Mouse (Mus musculus): ENCODE data around the gene Sept3. TPM values are rescaled to one million over a fixed set of nuclear protein-coding genes. Genes with fewer than 3 reads are reported as not detected.
A peak's percentile ranks its signal among the peaks of the same experiment; 100 is the strongest.
"Not testable (repeated sequence)": the region's sequence is repeated elsewhere in the genome, so short reads cannot be mapped to it uniquely, and the experiment has no call there.

Sept3 gene
- polyA plus RNA-seq, 1 experiment from 2014 or later: 0.32 TPM

- whole genome bisulfite sequencing (ENCODE audit: insufficient replicate concordance): 67% methylated on average over 3 of the region's 3 CpGs
- no peaks in the 10 kb centered on the region for H3K9me3 ChIP-seq (replicated peaks; ENCODE audit: control insufficient read depth, low read length)
- H3K36me3 ChIP-seq (ENCODE audit: control insufficient read depth, insufficient read depth): peaks cover 1% of the 10 kb centered on the region
- peak overlapping the region; percentile 96 for H3K4me2 ChIP-seq (ENCODE audit: low read depth, low read length)
- H3K9ac ChIP-seq (ENCODE audit: low read depth, low read length): peak overlapping the region; percentile 84
- no peaks in the 10 kb centered on the region for H3K27me3 ChIP-seq (ENCODE audit: control insufficient read depth, insufficient read depth, low read depth, low read length)
- no peak overlapping the region for H3K27ac ChIP-seq (ENCODE audit: low read length)
- peak overlapping the region; percentile 78 for H3K4me3 ChIP-seq (ENCODE audit: low read depth, low read length)
- H3K4me1 ChIP-seq (ENCODE audit: control insufficient read depth, low read depth, low read length): peaks cover 11% of the 10 kb centered on the region
- ATAC-seq (ENCODE audit: low read depth): no peak
Measured at GRCm38 (mm10) chr15:82243311-82243710, 31.4 kb upstream of the Sept3 start.

- Histone ChIP-seq H3K4me3 (ENCODE audit: low read depth, low read length) (peak overlapping the region; percentile 78), H3K27ac (ENCODE audit: low read length) (peak overlapping the region; percentile 86), H3K27me3 (ENCODE audit: control insufficient read depth, insufficient read depth, low read depth, low read length) (no peaks in the 10 kb centered on the region), H3K9ac (ENCODE audit: low read depth, low read length) (peak overlapping the region; percentile 84), H3K9me3 (replicated peaks; ENCODE audit: control insufficient read depth, low read length) (no peaks in the 10 kb centered on the region), H3K4me1 (ENCODE audit: control insufficient read depth, low read depth, low read length) (peaks cover 11% of the 10 kb centered on the region), H3K36me3 (ENCODE audit: control insufficient read depth, insufficient read depth) (no peaks in the 10 kb centered on the region), H3K4me2 (ENCODE audit: low read depth, low read length) (peak overlapping the region; percentile 96)
- 4% methylated on average over 12 of the region's 12 CpGs for WGBS (ENCODE audit: insufficient replicate concordance)
- ATAC-seq (ENCODE audit: low read depth): no peak
Measured at GRCm38 (mm10) chr15:82243742-82244114, 31.0 kb upstream of the Sept3 start.

DNA sequence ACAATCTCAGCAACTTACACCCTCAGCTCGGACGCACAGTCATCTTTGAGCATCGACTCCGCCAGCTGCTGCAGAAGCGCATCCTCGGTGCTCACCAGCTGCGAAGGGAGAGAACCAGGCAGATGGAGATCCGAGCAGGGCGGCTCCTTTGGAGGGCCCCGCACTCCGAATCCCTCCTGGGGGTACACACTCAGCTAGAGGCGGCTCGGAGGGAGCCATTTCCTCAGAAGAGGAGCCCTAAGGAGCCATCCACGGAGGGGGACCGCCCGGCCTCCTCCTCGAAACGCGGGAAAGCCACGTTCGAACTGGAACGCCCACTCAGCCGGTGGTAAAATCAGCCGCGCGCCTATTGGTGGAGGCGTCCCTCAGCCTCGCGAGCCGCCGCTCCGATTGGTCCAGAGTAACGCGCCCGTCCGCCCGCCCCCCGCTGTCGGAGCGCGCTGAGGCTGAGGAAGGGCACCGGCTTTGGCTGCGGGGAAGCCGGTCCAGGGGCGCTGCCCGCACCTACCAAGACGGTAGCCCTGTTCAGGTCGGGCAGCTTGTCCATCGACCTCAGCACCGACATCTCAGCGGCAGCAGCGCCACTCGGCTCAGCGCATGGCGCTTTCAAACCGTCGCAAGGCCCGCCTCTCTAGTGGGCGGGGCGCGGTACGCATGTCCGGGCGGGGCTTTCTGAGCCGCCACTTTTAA is 30.4 kb upstream of the Sept3 start, which contains the start of gene Cenpm:
Gene Cenpm (minus strand): TSS at position 634 of the 690 bp plus-strand sequence.
- no peaks in the 10 kb centered on the region for H3K36me3 ChIP-seq (ENCODE audit: control insufficient read depth, insufficient read depth)
- H3K4me1 ChIP-seq (ENCODE audit: control insufficient read depth, low read depth, low read length): peaks cover 11% of the 10 kb centered on the region
- H3K4me3 ChIP-seq (ENCODE audit: low read depth, low read length): peak within 1 kb of the TSS; percentile 78
- peak; percentile 98 for ATAC-seq (ENCODE audit: low read depth)
- under 1% methylated on average over 65 of the region's 65 CpGs for WGBS (ENCODE audit: insufficient replicate concordance)
- H3K9me3 ChIP-seq (replicated peaks; ENCODE audit: control insufficient read depth, low read length): no peaks in the 10 kb centered on the region
- peak within 1 kb of the TSS; percentile 84 for H3K9ac ChIP-seq (ENCODE audit: low read depth, low read length)
- H3K4me2 ChIP-seq (ENCODE audit: low read depth, low read length): peak within 1 kb of the TSS; percentile 96
- H3K27me3 ChIP-seq (ENCODE audit: control insufficient read depth, insufficient read depth, low read depth, low read length): no peaks in the 10 kb centered on the region
- H3K27ac ChIP-seq (ENCODE audit: low read length): peak within 1 kb of the TSS; percentile 86

DNA sequence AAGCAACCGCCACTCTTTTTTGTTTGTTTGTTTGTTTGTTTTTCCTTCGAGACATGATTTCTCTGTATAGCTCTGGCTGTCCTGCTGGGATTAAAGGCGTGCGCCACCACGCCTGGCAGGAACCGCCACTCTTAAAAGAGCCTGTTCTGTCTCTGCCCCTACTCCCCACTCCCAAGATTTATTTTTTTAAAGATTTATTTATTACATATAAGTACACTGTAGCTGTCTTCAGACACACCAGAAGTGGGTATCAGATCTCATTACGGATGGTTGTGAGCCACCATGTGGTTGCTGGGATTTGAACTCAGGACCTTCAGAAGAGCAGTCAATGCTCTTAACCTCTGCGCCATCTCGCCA is 29.9 kb upstream of the Sept3 start:
- Histone ChIP-seq H3K4me2 (ENCODE audit: low read depth, low read length) (peak overlapping the region; percentile 96), H3K27ac (ENCODE audit: low read length) (peak overlapping the region; percentile 86), H3K4me1 (ENCODE audit: control insufficient read depth, low read depth, low read length) (peaks cover 11% of the 10 kb centered on the region), H3K4me3 (ENCODE audit: low read depth, low read length) (peak overlapping the region; percentile 78), H3K9ac (ENCODE audit: low read depth, low read length) (peak overlapping the region; percentile 84)
- H3K36me3 ChIP-seq (ENCODE audit: control insufficient read depth, insufficient read depth); ATAC-seq (ENCODE audit: low read depth); H3K27me3 ChIP-seq (ENCODE audit: control insufficient read depth, insufficient read depth, low read depth, low read length); H3K9me3 ChIP-seq (replicated peaks; ENCODE audit: control insufficient read depth, low read length): not testable (repeated sequence)
- 21% methylated on average over 9 of the region's 9 CpGs for WGBS (ENCODE audit: insufficient replicate concordance)

DNA sequence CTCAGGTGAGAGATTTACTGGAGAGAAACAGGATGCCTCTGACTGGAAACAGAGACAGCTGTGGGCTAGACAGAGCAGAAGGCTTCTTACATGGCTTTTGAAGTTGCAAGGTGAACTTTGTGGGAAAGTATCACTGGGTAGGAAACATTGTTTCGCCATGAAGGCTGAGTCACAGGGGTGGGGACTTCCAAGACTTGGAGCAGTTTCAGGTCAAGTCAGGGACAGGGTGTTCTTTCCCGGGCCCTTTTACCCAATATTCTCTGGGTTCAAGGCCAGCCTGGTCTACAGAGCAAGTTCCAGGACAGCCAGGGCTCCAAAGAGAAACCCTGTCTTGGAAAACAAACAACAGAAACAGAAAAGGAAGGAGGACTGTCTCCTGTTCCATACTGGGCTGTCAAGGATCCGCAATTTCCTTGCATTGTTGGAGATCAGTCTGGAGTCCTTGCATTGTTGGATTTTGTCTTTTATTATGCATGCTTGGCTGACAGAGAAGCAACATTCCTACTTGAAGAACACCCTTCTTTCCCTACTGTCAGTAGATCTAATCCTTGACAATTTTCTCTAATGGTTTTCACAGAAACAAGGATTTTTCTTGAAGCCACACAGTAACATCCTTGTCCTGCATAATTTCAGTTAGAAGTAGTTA is 27.4 kb upstream of the Sept3 start:
- peaks cover 11% of the 10 kb centered on the region for H3K4me1 ChIP-seq (ENCODE audit: control insufficient read depth, low read depth, low read length)
- no peak for ATAC-seq (ENCODE audit: low read depth)
- WGBS (ENCODE audit: insufficient replicate concordance): 51% methylated on average over 3 of the region's 3 CpGs
- no peaks in the 10 kb centered on the region for H3K36me3 ChIP-seq (ENCODE audit: control insufficient read depth, insufficient read depth)
- H3K4me2 ChIP-seq (ENCODE audit: low read depth, low read length): no peak overlapping the region
- H3K9me3 ChIP-seq (replicated peaks; ENCODE audit: control insufficient read depth, low read length): no peaks in the 10 kb centered on the region
- H3K27ac ChIP-seq (ENCODE audit: low read length): no peak overlapping the region
- H3K27me3 ChIP-seq (ENCODE audit: control insufficient read depth, insufficient read depth, low read depth, low read length): no peaks in the 10 kb centered on the region
- no peak overlapping the region for H3K9ac ChIP-seq (ENCODE audit: low read depth, low read length)
- H3K4me3 ChIP-seq (ENCODE audit: low read depth, low read length): no peak overlapping the region

- no peaks in the 10 kb centered on the region; the same call in 1 of the 2 replicates for H3K27me3 ChIP-seq (ENCODE audit: control insufficient read depth, insufficient read depth, low read depth, low read length)
- no peak overlapping the region for H3K27ac ChIP-seq (ENCODE audit: low read length)
- ATAC-seq (ENCODE audit: low read depth): no peak
- H3K4me2 ChIP-seq (ENCODE audit: low read depth, low read length): no peak overlapping the region
- no peaks in the 10 kb centered on the region for H3K4me1 ChIP-seq (ENCODE audit: control insufficient read depth, low read depth, low read length)
- H3K4me3 ChIP-seq (ENCODE audit: low read depth, low read length): no peak overlapping the region
- WGBS (ENCODE audit: insufficient replicate concordance): 75% methylated on average over 3 of the region's 3 CpGs
- H3K9ac ChIP-seq (ENCODE audit: low read depth, low read length): no peak overlapping the region
- no peaks in the 10 kb centered on the region for H3K36me3 ChIP-seq (ENCODE audit: control insufficient read depth, insufficient read depth)
- H3K9me3 ChIP-seq (replicated peaks; ENCODE audit: control insufficient read depth, low read length): no peaks in the 10 kb centered on the region
Measured at GRCm38 (mm10) chr15:82251579-82251978, 23.1 kb upstream of the Sept3 start.

DNA sequence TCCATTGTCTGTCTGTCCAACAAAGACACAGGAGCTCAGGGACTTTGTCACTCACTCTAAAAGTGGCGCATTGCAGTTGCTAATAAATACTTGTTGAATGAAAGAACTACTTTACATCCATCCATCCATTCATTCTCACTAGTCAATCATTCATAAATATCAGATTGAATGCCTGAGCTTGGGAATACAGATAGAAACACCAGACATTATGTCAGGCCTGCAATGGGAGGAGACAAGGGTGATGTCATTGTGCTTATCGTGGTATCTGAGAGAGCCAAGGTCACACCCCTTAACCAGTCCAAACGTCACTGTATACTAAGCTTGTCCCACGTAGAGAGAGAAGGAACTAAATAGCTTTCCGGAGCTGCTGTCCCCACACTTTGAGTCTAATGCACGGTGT is 22.6 kb upstream of the Sept3 start, which contains the start of gene 1500009C09Rik:
Gene 1500009C09Rik (plus strand): TSS at position 301 of the 400 bp plus-strand sequence.
- ATAC-seq (ENCODE audit: low read depth): no peak
- H3K27ac ChIP-seq (ENCODE audit: low read length): no peak within 1 kb of the TSS
- no peak within 1 kb of the TSS for H3K4me2 ChIP-seq (ENCODE audit: low read depth, low read length)
- H3K9ac ChIP-seq (ENCODE audit: low read depth, low read length): no peak within 1 kb of the TSS
- no peaks in the 10 kb centered on the region for H3K4me1 ChIP-seq (ENCODE audit: control insufficient read depth, low read depth, low read length)
- H3K4me3 ChIP-seq (ENCODE audit: low read depth, low read length): no peak within 1 kb of the TSS
- no peaks in the 10 kb centered on the region for H3K36me3 ChIP-seq (ENCODE audit: control insufficient read depth, insufficient read depth)
- no peaks in the 10 kb centered on the region for H3K9me3 ChIP-seq (replicated peaks; ENCODE audit: control insufficient read depth, low read length)
- no peaks in the 10 kb centered on the region; the same call in 1 of the 2 replicates for H3K27me3 ChIP-seq (ENCODE audit: control insufficient read depth, insufficient read depth, low read depth, low read length)
- WGBS (ENCODE audit: insufficient replicate concordance): 56% methylated on average over 6 of the region's 6 CpGs

- Histone ChIP-seq H3K4me2 (ENCODE audit: low read depth, low read length) (no peak overlapping the region), H3K4me3 (ENCODE audit: low read depth, low read length) (no peak overlapping the region), H3K9me3 (replicated peaks; ENCODE audit: control insufficient read depth, low read length) (no peaks in the 10 kb centered on the region), H3K27ac (ENCODE audit: low read length) (no peak overlapping the region), H3K36me3 (ENCODE audit: control insufficient read depth, insufficient read depth) (no peaks in the 10 kb centered on the region), H3K9ac (ENCODE audit: low read depth, low read length) (no peak overlapping the region), H3K27me3 (ENCODE audit: control insufficient read depth, insufficient read depth, low read depth, low read length) (no peaks in the 10 kb centered on the region; the same call in 1 of the 2 replicates), H3K4me1 (ENCODE audit: control insufficient read depth, low read depth, low read length) (no peaks in the 10 kb centered on the region)
- no peak for ATAC-seq (ENCODE audit: low read depth)
- 33% methylated on average over 4 of the region's 4 CpGs for WGBS (ENCODE audit: insufficient replicate concordance)
Measured at GRCm38 (mm10) chr15:82255248-82255647, 19.4 kb upstream of the Sept3 start.

DNA sequence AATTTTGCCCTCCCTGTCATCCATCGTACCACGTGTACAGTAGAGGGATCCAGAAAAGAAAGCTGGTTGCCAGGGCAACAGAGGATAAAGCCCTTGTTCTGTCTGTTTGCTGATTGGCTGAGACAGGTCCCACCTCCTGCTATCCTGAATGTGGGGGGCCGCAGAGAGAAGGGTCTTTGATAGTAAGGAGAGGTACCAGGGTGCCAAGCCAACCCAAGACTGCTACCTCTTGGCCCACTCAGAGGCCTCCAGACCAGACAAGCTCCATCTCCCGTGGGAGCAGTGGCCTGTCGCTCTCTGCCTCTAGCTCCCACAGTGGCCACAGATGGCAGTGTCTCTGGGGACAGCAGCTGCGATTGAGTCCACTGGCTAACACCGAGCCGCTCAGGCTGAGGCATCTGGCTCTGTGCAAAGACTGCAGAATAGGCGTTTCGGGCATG is 18.7 kb upstream of the Sept3 start:
- Histone ChIP-seq H3K36me3 (ENCODE audit: control insufficient read depth, insufficient read depth) (no peaks in the 10 kb centered on the region), H3K4me3 (ENCODE audit: low read depth, low read length) (no peak overlapping the region), H3K4me2 (ENCODE audit: low read depth, low read length) (no peak overlapping the region), H3K9me3 (replicated peaks; ENCODE audit: control insufficient read depth, low read length) (no peaks in the 10 kb centered on the region), H3K4me1 (ENCODE audit: control insufficient read depth, low read depth, low read length) (no peaks in the 10 kb centered on the region), H3K9ac (ENCODE audit: low read depth, low read length) (no peak overlapping the region), H3K27ac (ENCODE audit: low read length) (no peak overlapping the region), H3K27me3 (ENCODE audit: control insufficient read depth, insufficient read depth, low read depth, low read length) (no peaks in the 10 kb centered on the region; the same call in 1 of the 2 replicates)
- 30% methylated on average over 10 of the region's 10 CpGs for WGBS (ENCODE audit: insufficient replicate concordance)
- no peak for ATAC-seq (ENCODE audit: low read depth)
